Mouse (Mus musculus) midbrain, embryonic 12.5 days (tissue): Measurements from ENCODE around the gene Sptssa. TPM values are rescaled to one million over a fixed set of nuclear protein-coding genes. Genes with fewer than 3 reads are reported as not detected.

ENCODE experiments used
- ATAC-seq: fragments of 200-750 bp; cut with Nextera tagmentation; 2 replicates; pipeline ENCODE4 v1.8.0; 2017; ENCODE audit warnings: low read depth, moderate TSS enrichment, moderate library complexity; ENCODE audit not compliant: low FRiP score
- H3K27ac ChIP-seq: fragments of 300-500 bp; sonication (generic); replicated peaks from 2 replicates; pipeline ENCODE4 v1.5.1; 2016; ENCODE audit warnings: mild to moderate bottlenecking
- H3K27me3 ChIP-seq: fragments of 300-500 bp; sonication (generic); 2 replicates; pipeline ENCODE4 v1.6.1; 2016; ENCODE audit warnings: mild to moderate bottlenecking
- H3K36me3 ChIP-seq: fragments of 300-500 bp; sonication (generic); 2 replicates; pipeline ENCODE4 v1.6.1; 2016
- H3K4me1 ChIP-seq: fragments of 300-500 bp; sonication (generic); 2 replicates; pipeline ENCODE4 v1.6.1; 2016
- H3K4me2 ChIP-seq: fragments of 300-500 bp; sonication (generic); replicated peaks from 2 replicates; pipeline ENCODE4 v1.6.1; 2016; ENCODE audit warnings: mild to moderate bottlenecking, moderate library complexity
- H3K4me3 ChIP-seq: fragments of 300-500 bp; sonication (generic); 2 replicates; pipeline ENCODE4 v1.5.1; 2016; ENCODE audit warnings: mild to moderate bottlenecking
- H3K9ac ChIP-seq: fragments of 300-500 bp; sonication (generic); replicated peaks from 2 replicates; pipeline ENCODE4 v1.6.1; 2016; ENCODE audit warnings: mild to moderate bottlenecking, moderate library complexity
- H3K9me3 ChIP-seq: fragments of 300-500 bp; sonication (generic); 2 replicates; pipeline ENCODE4 v1.6.1; 2016; ENCODE audit warnings: mild to moderate bottlenecking
- WGBS: fragments of 180-500 bp; shearing (Covaris S2); methylation state at CpG from one replicate; pipeline ENCODE4 v1.1.7; 2016; 5-methylcytosine and 5-hydroxymethylcytosine counted together
- polyA plus RNA-seq: library from polyadenylated mRNA; unstranded; fragments of >200 nt; fragmentation: Nextera tagmentation; extraction: Ambion mirVana; gene quantifications from 2 replicates; pipeline ENCODE4 v1.2.1, GENCODE M21; 2016

The Sptssa gene
- polyA plus RNA-seq, 1 experiment from 2014 or later: 165 TPM

GRCm38 (mm10) chr12:54654141-54654540 is 2.2 kb downstream of the Sptssa start:
- Histone ChIP-seq H3K27ac (no peak overlapping the region), H3K4me1 (peaks cover 22% of the 10 kb centered on the region), H3K36me3 (0 out of 2 replicates have a peak, but pooled peaks cover 6% of the 10 kb centered on the region), H3K4me3 (no peak overlapping the region), H3K4me2 (no peak overlapping the region), H3K9me3 (no peaks in the 10 kb centered on the region), H3K27me3 (no peaks in the 10 kb centered on the region), H3K9ac (no peak overlapping the region)
- WGBS: 96% methylated on average over 4 of the region's 4 CpGs
- ATAC-seq: no peak

DNA sequence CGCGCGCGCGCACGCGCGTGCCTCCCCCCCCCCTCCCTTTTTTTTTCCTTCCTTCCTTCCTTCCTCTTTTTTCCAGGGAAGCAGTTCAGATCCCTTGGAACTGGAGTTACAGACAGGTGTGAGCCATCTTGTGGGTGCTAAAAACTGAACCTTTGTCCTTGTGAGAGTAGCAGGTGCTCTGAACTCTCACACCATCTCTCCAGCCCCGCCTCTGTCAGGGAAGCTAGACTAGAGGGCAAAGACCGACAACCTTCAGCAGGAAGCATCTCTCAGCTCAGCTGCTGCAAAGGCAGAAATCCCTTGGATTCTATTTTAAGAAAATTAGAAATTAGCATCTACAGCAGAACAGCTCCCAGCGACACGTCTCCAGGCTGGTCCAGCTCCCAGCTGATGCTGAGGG is 4.0 kb downstream of the Sptssa start:
- 96% methylated on average over 12 of the region's 12 CpGs for WGBS
- H3K36me3 ChIP-seq: 0 out of 2 replicates have a peak, but pooled peaks cover 12% of the 10 kb centered on the region
- no peak for ATAC-seq
- no peaks in the 10 kb centered on the region for H3K27me3 ChIP-seq
- peaks cover 22% of the 10 kb centered on the region for H3K4me1 ChIP-seq
- H3K27ac ChIP-seq: no peak overlapping the region
- no peak overlapping the region for H3K4me3 ChIP-seq
- no peak overlapping the region for H3K9ac ChIP-seq
- H3K4me2 ChIP-seq: no peak overlapping the region
- H3K9me3 ChIP-seq: no peaks in the 10 kb centered on the region

- 84% methylated on average over 8 of the region's 8 CpGs for WGBS
- ATAC-seq: no peak
- no peak overlapping the region for H3K4me3 ChIP-seq
- H3K4me1 ChIP-seq: peaks cover 19% of the 10 kb centered on the region
- no peaks in the 10 kb centered on the region for H3K9me3 ChIP-seq
- H3K4me2 ChIP-seq: no peak overlapping the region
- no peak overlapping the region for H3K9ac ChIP-seq
- 0 out of 2 replicates have a peak, but pooled peaks cover 12% of the 10 kb centered on the region for H3K36me3 ChIP-seq
- H3K27me3 ChIP-seq: no peaks in the 10 kb centered on the region
- H3K27ac ChIP-seq: no peak overlapping the region
These were observed 4.6 kb downstream of the Sptssa start for GRCm38 (mm10) chr12:54651820-54652219.

- Histone ChIP-seq H3K4me3 (no peak overlapping the region), H3K4me1 (peaks cover 17% of the 10 kb centered on the region), H3K27ac (no peak overlapping the region), H3K27me3 (no peaks in the 10 kb centered on the region), H3K9me3 (no peaks in the 10 kb centered on the region), H3K4me2 (no peak overlapping the region), H3K36me3 (0 out of 2 replicates have a peak, but pooled peaks cover 12% of the 10 kb centered on the region), H3K9ac (no peak overlapping the region)
- no peak for ATAC-seq
- 65% methylated on average over 1 of the region's 1 CpGs for WGBS
These were observed 5.2 kb downstream of the Sptssa start for GRCm38 (mm10) chr12:54651158-54651557.

- H3K4me1 ChIP-seq: no peaks in the 10 kb centered on the region
- no peak overlapping the region for H3K4me2 ChIP-seq
- no peak overlapping the region for H3K9ac ChIP-seq
- H3K4me3 ChIP-seq: no peak overlapping the region
- WGBS: 70% methylated on average over 2 of the region's 2 CpGs
- no peak for ATAC-seq
- H3K27me3 ChIP-seq: no peaks in the 10 kb centered on the region
- H3K9me3 ChIP-seq: no peaks in the 10 kb centered on the region
- no peak overlapping the region for H3K27ac ChIP-seq
- H3K36me3 ChIP-seq: 0 out of 2 replicates have a peak, but pooled peaks cover 7% of the 10 kb centered on the region
These were observed 11.4 kb downstream of the Sptssa start for GRCm38 (mm10) chr12:54644947-54645346.

- H3K4me1 ChIP-seq: no peaks in the 10 kb centered on the region
- H3K9ac ChIP-seq: no peak overlapping the region
- 92% methylated on average over 5 of the region's 5 CpGs for WGBS
- H3K27ac ChIP-seq: no peak overlapping the region
- no peak for ATAC-seq
- no peak overlapping the region for H3K4me2 ChIP-seq
- no peaks in the 10 kb centered on the region for H3K36me3 ChIP-seq
- no peaks in the 10 kb centered on the region for H3K27me3 ChIP-seq
- H3K4me3 ChIP-seq: no peak overlapping the region
- no peaks in the 10 kb centered on the region for H3K9me3 ChIP-seq
These were observed 13.0 kb downstream of the Sptssa start for GRCm38 (mm10) chr12:54643320-54643892.

- no peaks in the 10 kb centered on the region for H3K4me1 ChIP-seq
- no peak for ATAC-seq
- no peak overlapping the region for H3K27ac ChIP-seq
- no peak overlapping the region for H3K4me3 ChIP-seq
- no peaks in the 10 kb centered on the region for H3K9me3 ChIP-seq
- H3K9ac ChIP-seq: no peak overlapping the region
- H3K36me3 ChIP-seq: no peaks in the 10 kb centered on the region
- no peaks in the 10 kb centered on the region for H3K27me3 ChIP-seq
- H3K4me2 ChIP-seq: no peak overlapping the region
- whole genome bisulfite sequencing: 95% methylated on average over 4 of the region's 4 CpGs
These were observed 15.0 kb downstream of the Sptssa start for GRCm38 (mm10) chr12:54641374-54641773.

DNA sequence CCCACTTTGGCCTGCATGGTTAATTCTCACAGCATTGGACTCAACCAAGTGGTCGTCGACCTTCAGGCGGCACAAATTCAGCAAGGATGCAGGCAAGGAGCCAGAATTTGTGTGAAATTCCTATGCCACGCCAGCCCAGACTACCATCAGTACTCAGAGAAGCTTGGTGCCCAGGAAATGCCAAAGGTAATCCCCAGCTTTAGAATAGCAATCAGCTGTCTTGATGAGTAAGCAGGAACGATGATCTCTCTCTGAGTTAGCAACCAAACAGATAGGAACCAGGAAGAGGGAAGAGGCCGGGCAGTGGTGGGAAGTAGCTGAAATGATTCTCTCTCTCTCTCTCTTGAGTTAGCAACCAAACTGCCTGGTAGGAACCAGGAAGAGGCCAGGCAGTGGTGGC is 16.1 kb downstream of the Sptssa start:
- Histone ChIP-seq H3K36me3 (no peaks in the 10 kb centered on the region), H3K27ac (no peak overlapping the region), H3K27me3 (no peaks in the 10 kb centered on the region), H3K9me3 (no peaks in the 10 kb centered on the region), H3K4me1 (no peaks in the 10 kb centered on the region), H3K9ac (no peak overlapping the region), H3K4me3 (no peak overlapping the region), H3K4me2 (no peak overlapping the region)
- WGBS: 92% methylated on average over 6 of the region's 6 CpGs
- ATAC-seq: no peak

DNA sequence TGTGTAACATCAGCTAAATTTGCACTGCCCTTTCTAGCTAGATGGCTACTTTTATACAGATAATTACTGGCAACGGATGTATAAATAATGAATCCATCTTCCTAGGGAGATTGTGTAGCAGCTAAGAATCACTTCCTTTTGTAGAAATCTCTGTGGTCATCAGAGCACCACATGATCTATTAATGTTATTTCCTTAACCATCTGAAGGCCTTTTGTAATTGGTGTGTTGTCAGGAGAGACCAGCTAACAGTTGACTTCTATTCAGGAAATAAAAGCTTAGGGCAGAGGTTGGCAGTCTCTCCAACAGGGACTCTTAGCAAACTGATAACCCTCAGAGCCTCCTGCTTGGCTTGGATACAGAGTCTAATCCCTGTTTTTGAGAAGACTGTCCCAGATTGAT is 19.3 kb downstream of the Sptssa start:
- ATAC-seq: no peak
- Histone ChIP-seq H3K27ac (no peak overlapping the region), H3K27me3 (no peaks in the 10 kb centered on the region), H3K9me3 (no peaks in the 10 kb centered on the region), H3K4me2 (no peak overlapping the region), H3K36me3 (no peaks in the 10 kb centered on the region), H3K4me1 (no peaks in the 10 kb centered on the region), H3K9ac (no peak overlapping the region), H3K4me3 (no peak overlapping the region)
- WGBS: 84% methylated on average over 1 of the region's 1 CpGs

DNA sequence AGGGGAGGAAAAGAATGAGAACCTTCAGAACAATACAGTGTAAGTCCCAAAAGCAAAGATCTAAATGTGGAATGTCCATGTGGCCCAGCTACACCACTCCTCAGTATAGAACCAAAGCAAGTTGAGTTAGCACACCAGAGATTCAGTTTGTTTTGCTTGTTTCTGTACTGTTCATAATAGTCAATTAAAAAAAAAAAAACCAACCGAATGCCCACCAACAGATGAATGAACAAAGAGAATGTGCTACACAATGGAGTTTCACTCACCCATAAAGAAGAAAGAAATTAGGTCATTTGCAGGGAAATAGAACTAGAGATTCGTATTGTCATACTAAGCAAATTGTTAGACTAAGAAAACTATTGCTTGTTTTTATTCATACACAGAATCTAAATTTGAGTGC is 24.2 kb downstream of the Sptssa start:
- Histone ChIP-seq H3K4me3 (no peak overlapping the region), H3K9me3 (no peaks in the 10 kb centered on the region), H3K4me1 (no peaks in the 10 kb centered on the region), H3K9ac (no peak overlapping the region), H3K27me3 (no peaks in the 10 kb centered on the region), H3K36me3 (no peaks in the 10 kb centered on the region), H3K4me2 (no peak overlapping the region), H3K27ac (no peak overlapping the region)
- no peak for ATAC-seq
- WGBS: 76% methylated on average over 2 of the region's 2 CpGs

DNA sequence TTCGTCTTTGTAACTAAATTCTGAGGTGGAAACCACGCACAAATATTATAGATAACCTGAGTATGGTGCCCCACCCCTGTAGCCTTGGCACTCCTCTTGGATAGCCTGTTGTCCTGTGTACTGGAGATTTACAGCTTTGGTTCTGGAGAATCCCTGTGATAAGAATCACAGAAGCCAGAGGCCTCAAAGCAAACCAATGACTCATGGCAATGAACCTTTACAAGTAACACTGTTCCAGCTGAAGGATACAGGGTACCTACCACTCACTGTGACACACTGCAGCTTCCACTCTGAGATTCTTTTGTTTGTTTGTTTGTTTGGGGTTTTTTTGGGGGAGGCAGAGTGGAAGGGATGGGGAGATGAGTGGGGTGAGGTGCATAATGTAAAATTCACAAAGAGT is 34.4 kb downstream of the Sptssa start:
- H3K27me3 ChIP-seq: no peaks in the 10 kb centered on the region
- H3K27ac ChIP-seq: no peak overlapping the region
- H3K36me3 ChIP-seq: no peaks in the 10 kb centered on the region
- peaks cover 5% of the 10 kb centered on the region; the same call in 1 of the 2 replicates for H3K4me1 ChIP-seq
- no peaks in the 10 kb centered on the region for H3K9me3 ChIP-seq
- WGBS: 90% methylated on average over 2 of the region's 2 CpGs
- H3K4me3 ChIP-seq: no peak overlapping the region
- H3K9ac ChIP-seq: no peak overlapping the region
- no peak overlapping the region for H3K4me2 ChIP-seq
- ATAC-seq: no peak

GRCm38 (mm10) chr12:54620042-54620705 is 36.2 kb downstream of the Sptssa start:
- Histone ChIP-seq H3K9ac (no peak overlapping the region), H3K4me3 (no peak overlapping the region), H3K9me3 (no peaks in the 10 kb centered on the region), H3K4me1 (peaks cover 5% of the 10 kb centered on the region; the same call in 1 of the 2 replicates), H3K36me3 (no peaks in the 10 kb centered on the region), H3K4me2 (no peak overlapping the region), H3K27ac (no peak overlapping the region), H3K27me3 (no peaks in the 10 kb centered on the region)
- no peak for ATAC-seq
- WGBS: 68% methylated on average over 13 of the region's 13 CpGs
